Mouse (Mus musculus): ENCODE results near the gene Zbtb20.

DNA sequence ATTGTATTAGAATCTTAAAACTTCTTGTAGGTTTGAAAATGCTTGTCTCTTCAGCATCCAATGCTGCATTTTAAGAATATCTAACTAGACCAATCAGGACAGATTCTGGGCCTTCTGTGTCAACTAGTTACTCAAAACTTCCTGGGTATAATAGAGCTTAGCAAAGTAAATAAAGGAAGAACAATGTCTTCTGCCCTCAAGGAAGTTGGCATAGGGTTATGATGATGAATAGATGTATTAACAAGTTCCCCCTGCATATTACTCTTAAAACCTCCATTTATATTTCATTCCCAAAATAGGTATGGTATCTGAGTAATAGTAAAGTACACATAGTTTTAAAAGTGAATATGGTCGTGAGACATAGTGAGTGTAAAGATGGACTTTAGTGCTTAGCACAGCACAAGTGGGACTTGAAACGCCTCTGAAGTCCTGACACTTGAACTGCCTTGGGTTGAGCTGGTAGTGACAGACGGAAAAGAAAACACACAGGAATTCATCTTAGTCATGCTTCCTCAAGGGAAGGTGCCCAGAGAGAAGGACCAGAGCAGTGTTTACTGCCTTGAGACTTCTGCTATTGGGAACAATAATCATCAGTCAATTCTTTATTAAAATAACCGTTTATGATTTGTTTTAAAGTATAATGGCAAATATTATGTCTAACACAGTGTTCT, 341.8 kb downstream of the Zbtb20 start:
- no peak for TF ChIP-seq CTCF (IDR thresholded peaks at IDR 0.05)
- TF ChIP-seq EP300 (IDR thresholded peaks at IDR 0.05): no peak
